Mouse (Mus musculus) embryonic stem cell, embryonic (primary cell): Measurements from ENCODE around the gene Atg2a.

Experiments used
- CTCF ChIA-PET, 4 experiments: fragments of 300-600 bp in 2 of 4; fragments of 350-600 bp in 2 of 4; sonication (Branson Sonifier 250); formaldehyde crosslinking; loops; one replicate each; lab custom pipeline; 2022; ENCODE audit warnings: inconsistent platforms in 2 of 4; lab: Charles Lee
- POLR2A ChIA-PET, 4 experiments: fragments of 300-600 bp in 2 of 4; fragments of 350-600 bp in 2 of 4; sonication (Branson Sonifier 250); formaldehyde crosslinking; loops; one replicate each; lab custom pipeline; 2022; ENCODE audit warnings: antibody characterized with exemption in 4 of 4, inconsistent platforms in 1 of 4; lab: Charles Lee

The Atg2a gene

GRCm38 (mm10) chr19:6236842-6237241, 4.6 kb upstream of the Atg2a start:
- CTCF ChIA-PET: interaction anchor here in 2 of 4 experiments (1.4 to 1.6 kb wide), 2 partner anchors 70 to 119 kb away, joined by 4 to 6 read pairs; partner anchors contain the start of genes Cdc42bpg (in 1 of the 2) and Sac3d1 (in 1 of the 2)
- POLR2A ChIA-PET: interaction anchor here in 2 of 4 experiments (0.7 to 3.1 kb wide), 13 partner anchors 9 to 127 kb away, joined by 3 to 12 read pairs (median 4); partner anchors contain the start of genes Gpha2 (in 2 of the 2), Arl2 (in 1 of the 2), Batf2 (in 1 of the 2) and Men1 (in 1 of the 2)

- POLR2A ChIA-PET: interaction anchor here in 2 of 4 experiments (0.6 to 3.1 kb wide), 16 partner anchors 12 to 182 kb away, joined by 3 to 12 read pairs (median 3); partner anchors contain the start of genes Ehd1 (in 2 of the 2), Gpha2 (in 2 of the 2), Arl2 (in 1 of the 2) and Batf2 (in 1 of the 2)
Observed at GRCm38 (mm10) chr19:6238740-6239139, 2.7 kb upstream of the Atg2a start.

GRCm38 (mm10) chr19:6240136-6240535, 1.3 kb upstream of the Atg2a start:
- ChIA-PET POLR2A (interaction anchor here in 1 of 4 experiments (1.1 to 3.1 kb wide), 3 partner anchors 14 to 101 kb away, joined by 3 to 12 read pairs (median 5); partner anchors contain the start of genes Cdc42bpg, Gpha2 and Map4k2), CTCF (interaction anchor here in 1 of 4 experiments (2.2 kb wide), 1 partner anchor 14 kb away, joined by 5 read pairs; the partner anchor contains the start of gene Gpha2)

More at GRCm38 (mm10) chr19:6238740-6239139, 2.7 kb upstream of the Atg2a start:
- CTCF ChIA-PET: interaction anchor here in 1 of 4 experiments (2.2 kb wide), 1 partner anchor 12 kb away, joined by 5 read pairs; the partner anchor contains the start of gene Gpha2

- ChIA-PET POLR2A (interaction anchor here (0.5 to 2.6 kb wide), 47 partner anchors 9 to 798 kb away, joined by 3 to 27 read pairs (median 4); partner anchors contain the start of genes Ehd1 (in 2 of the 4), Arl2 (in 1 of the 4), Cdc42bpg (in 1 of the 4) and Cdc42ep2 (in 1 of the 4)), CTCF (interaction anchor here in 3 of 4 experiments (0.6 to 2.1 kb wide), 9 partner anchors 23 to 223 kb away, joined by 3 to 11 read pairs (median 5); partner anchors contain the start of genes Arl2 (in 1 of the 3) and Cdc42bpg (in 1 of the 3))
Observed at GRCm38 (mm10) chr19:6240725-6241124, 743 bp upstream of the Atg2a start.

- ChIA-PET POLR2A (interaction anchor here (0.6 to 2.7 kb wide), 67 partner anchors 8 to 755 kb away, joined by 3 to 27 read pairs (median 4); partner anchors contain the start of genes Cdca5 (in 2 of the 4), Ehd1 (in 2 of the 4), Men1 (in 2 of the 4) and Sf1 (in 2 of the 4)), CTCF (interaction anchor here in 2 of 4 experiments (0.6 to 2.1 kb wide), 14 partner anchors 11 to 122 kb away, joined by 3 to 11 read pairs (median 4); partner anchors contain the start of genes Ehd1 (in 2 of the 2), Cdc42bpg (in 1 of the 2), Gpha2 (in 1 of the 2) and Men1 (in 1 of the 2))
Observed at GRCm38 (mm10) chr19:6242281-6242680, 813 bp downstream of the Atg2a start.

- ChIA-PET CTCF (interaction anchor here in 1 of 4 experiments (1.2 to 1.9 kb wide), 3 partner anchors 18 to 23 kb away, joined by 3 to 8 read pairs (median 6); no protein-coding TSS in a partner anchor), POLR2A (interaction anchor here in 3 of 4 experiments (0.8 to 2.7 kb wide), 19 partner anchors 9 to 397 kb away, joined by 3 to 27 read pairs (median 6); partner anchors contain the start of genes Sf1 (in 2 of the 3), Cdca5 (in 1 of the 3), Gpha2 (in 1 of the 3) and Men1 (in 1 of the 3))
Observed at GRCm38 (mm10) chr19:6243226-6243625, 1.8 kb downstream of the Atg2a start.

GRCm38 (mm10) chr19:6245806-6246205, 4.3 kb downstream of the Atg2a start:
- POLR2A ChIA-PET: interaction anchor here in 2 of 4 experiments (1.1 to 2.6 kb wide), 5 partner anchors 10 to 699 kb away, joined by 3 to 10 read pairs (median 3); partner anchors contain the start of genes Arl2 (in 1 of the 2), Ppp2r5b (in 1 of the 2) and Sf1 (in 1 of the 2)
- CTCF ChIA-PET: interaction anchor here in 2 of 4 experiments (1.1 to 1.3 kb wide), 2 partner anchors 20 to 24 kb away, joined by 3 to 4 read pairs; no protein-coding TSS in a partner anchor

GRCm38 (mm10) chr19:6247526-6248300, 6.2 kb downstream of the Atg2a start:
- CTCF ChIA-PET: interaction anchor here in 3 of 4 experiments (0.6 to 1.2 kb wide), 6 partner anchors 9 to 162 kb away, joined by 3 to 8 read pairs (median 3); partner anchors contain the start of gene Map4k2 (in 1 of the 3)

GRCm38 (mm10) chr19:6253021-6253420, 11.6 kb downstream of the Atg2a start:
- CTCF ChIA-PET: interaction anchor here in 3 of 4 experiments (0.5 to 2.0 kb wide), 5 partner anchors 10 to 796 kb away, joined by 3 to 11 read pairs (median 4); no protein-coding TSS in a partner anchor
- POLR2A ChIA-PET: interaction anchor here (0.5 to 2.3 kb wide), 15 partner anchors 9 to 129 kb away, joined by 3 to 12 read pairs (median 4); partner anchors contain the start of genes Atg2a (in 1 of the 4) and Ppp2r5b (in 1 of the 4)

More at GRCm38 (mm10) chr19:6247526-6248300, 6.2 kb downstream of the Atg2a start:
- POLR2A ChIA-PET: interaction anchor here in 3 of 4 experiments (0.5 to 2.6 kb wide), 10 partner anchors 12 to 249 kb away, joined by 3 to 10 read pairs (median 3); partner anchors contain the start of genes Cdca5 (in 1 of the 3), Ehd1 (in 1 of the 3), Gpha2 (in 1 of the 3) and Ppp2r5b (in 1 of the 3)

- CTCF ChIA-PET: interaction anchor here in 3 of 4 experiments (0.6 to 2.1 kb wide), 28 partner anchors 9 to 612 kb away, joined by 3 to 14 read pairs (median 4); partner anchors contain the start of genes Cdc42bpg (in 2 of the 3), Men1 (in 2 of the 3), Atg2a (in 1 of the 3) and Cdc42ep2 (in 1 of the 3)
- POLR2A ChIA-PET: interaction anchor here in 2 of 4 experiments (0.8 to 34.9 kb wide), 11 partner anchors 10 to 103 kb away, joined by 3 to 829 read pairs (median 4); partner anchors contain the start of genes Map4k2 (in 1 of the 2), Men1 (in 1 of the 2) and Sf1 (in 1 of the 2)
Observed at GRCm38 (mm10) chr19:6260428-6260827, 19.0 kb downstream of the Atg2a start.

- ChIA-PET CTCF (interaction anchor here (0.6 to 5.7 kb wide), 40 partner anchors 9 to 612 kb away, joined by 3 to 63 read pairs (median 4); partner anchors contain the start of genes Cdc42bpg (in 2 of the 4), Ehd1 (in 2 of the 4), Men1 (in 2 of the 4) and Arl2 (in 1 of the 4)), POLR2A (interaction anchor here in 2 of 4 experiments (0.6 to 34.9 kb wide), 12 partner anchors 9 to 784 kb away, joined by 3 to 829 read pairs (median 4); partner anchors contain the start of genes Cdc42bpg (in 1 of the 2), Map4k2 (in 1 of the 2), Men1 (in 1 of the 2) and Sf1 (in 1 of the 2))
Observed at GRCm38 (mm10) chr19:6260946-6261345, 19.5 kb downstream of the Atg2a start.

- ChIA-PET POLR2A (interaction anchor here in 2 of 4 experiments (0.6 to 34.9 kb wide), 11 partner anchors 9 to 783 kb away, joined by 3 to 829 read pairs (median 4); partner anchors contain the start of genes Cdc42bpg (in 1 of the 2), Map4k2 (in 1 of the 2) and Sf1 (in 1 of the 2)), CTCF (interaction anchor here (0.7 to 5.7 kb wide), 30 partner anchors 9 to 613 kb away, joined by 3 to 63 read pairs (median 4); partner anchors contain the start of genes Men1 (in 2 of the 4), Arl2 (in 1 of the 4), Atg2a (in 1 of the 4) and Cdc42bpg (in 1 of the 4))
Observed at GRCm38 (mm10) chr19:6261379-6261778, 19.9 kb downstream of the Atg2a start.

GRCm38 (mm10) chr19:6262222-6262621, 20.8 kb downstream of the Atg2a start:
- ChIA-PET CTCF (interaction anchor here (0.7 to 8.2 kb wide), 21 partner anchors 9 to 262 kb away, joined by 3 to 66 read pairs (median 4); partner anchors contain the start of genes Cdc42bpg (in 2 of the 4), Ehd1 (in 1 of the 4), Map4k2 (in 1 of the 4) and Men1 (in 1 of the 4)), POLR2A (interaction anchor here in 2 of 4 experiments (0.7 to 34.9 kb wide), 14 partner anchors 8 to 121 kb away, joined by 3 to 829 read pairs (median 6); partner anchors contain the start of genes Ehd1 (in 2 of the 2), Arl2 (in 1 of the 2), Atg2a (in 1 of the 2) and Batf2 (in 1 of the 2))

GRCm38 (mm10) chr19:6262839-6263433, 21.5 kb downstream of the Atg2a start:
- ChIA-PET CTCF (interaction anchor here (0.6 to 8.2 kb wide), 31 partner anchors 8 to 261 kb away, joined by 3 to 66 read pairs (median 3); partner anchors contain the start of genes Cdc42bpg (in 3 of the 4), Men1 (in 2 of the 4), Arl2 (in 1 of the 4) and Ehd1 (in 1 of the 4)), POLR2A (interaction anchor here (0.6 to 34.9 kb wide), 31 partner anchors 9 to 196 kb away, joined by 3 to 829 read pairs (median 5); partner anchors contain the start of genes Ehd1 (in 2 of the 4), Arl2 (in 1 of the 4), Atg2a (in 1 of the 4) and Batf2 (in 1 of the 4))
